Mouse (Mus musculus) heart, embryonic 14.5 days (tissue): Measurements from ENCODE around the gene Syne2. TPM values are rescaled to one million over a fixed set of nuclear protein-coding genes. Genes with fewer than 3 reads are reported as not detected.

Source experiments
- ATAC-seq: fragments of 200-750 bp; cut with Nextera tagmentation; 2 replicates; pipeline ENCODE4 v1.8.0; 2017; ENCODE audit warnings: low read depth, moderate TSS enrichment; ENCODE audit not compliant: insufficient number of reproducible peaks, insufficient read depth, low FRiP score
- H3K27ac ChIP-seq, 2 experiments: fragments of 200-500 bp in 1 of 2; fragments of 300-500 bp in 1 of 2; sonication (generic) in 1 of 2; replicated peaks in 1 of 2; 2 replicates each; pipeline ENCODE4 v1.5.1; 2012 to 2014; ENCODE audit warnings: low read depth in 2 of 2, low read length in 2 of 2, control low read depth in 1 of 2, mild to moderate bottlenecking in 1 of 2, mixed read lengths in 1 of 2; ENCODE audit not compliant: control insufficient read depth in 1 of 2, insufficient read depth in 1 of 2
- H3K27me3 ChIP-seq: fragments of 300-500 bp; sonication (generic); 2 replicates; pipeline ENCODE4 v1.6.1; 2014; ENCODE audit warnings: mild to moderate bottlenecking, low read length, control low read depth; ENCODE audit not compliant: control insufficient read depth, insufficient read depth
- H3K36me3 ChIP-seq: fragments of 300-500 bp; sonication (generic); 2 replicates; pipeline ENCODE4 v1.6.1; 2014; ENCODE audit warnings: mild to moderate bottlenecking, control low read depth, low read length, mixed read lengths; ENCODE audit not compliant: control insufficient read depth, insufficient read depth
- H3K4me1 ChIP-seq, 2 experiments: fragments of 200-500 bp in 1 of 2; fragments of 300-500 bp in 1 of 2; sonication (generic) in 1 of 2; 2 replicates each; pipeline ENCODE4 v1.6.1; 2012 to 2014; ENCODE audit warnings: low read length in 2 of 2, control low read depth in 1 of 2, mixed read lengths in 1 of 2; ENCODE audit not compliant: control insufficient read depth in 2 of 2, insufficient read depth in 2 of 2
- H3K4me2 ChIP-seq: fragments of 300-500 bp; sonication (generic); 2 replicates; pipeline ENCODE4 v1.6.1; 2014; ENCODE audit warnings: mild to moderate bottlenecking, low read length
- H3K4me3 ChIP-seq, 2 experiments: fragments of 200-500 bp in 1 of 2; fragments of 300-500 bp in 1 of 2; sonication (generic) in 1 of 2; 2 replicates each; pipeline ENCODE4 v1.5.1; 2012 to 2014; ENCODE audit warnings: low read length in 2 of 2, mild to moderate bottlenecking in 2 of 2, control low read depth in 1 of 2, low read depth in 1 of 2, moderate library complexity in 1 of 2; ENCODE audit not compliant: control insufficient read depth in 1 of 2, insufficient read depth in 1 of 2
- H3K9ac ChIP-seq: fragments of 300-500 bp; sonication (generic); 2 replicates; pipeline ENCODE4 v1.6.1; 2014; ENCODE audit warnings: mild to moderate bottlenecking, low read length
- H3K9me3 ChIP-seq: fragments of 300-500 bp; sonication (generic); 2 replicates; pipeline ENCODE4 v1.6.1; 2016; ENCODE audit warnings: low read length, control low read depth; ENCODE audit not compliant: control insufficient read depth
- WGBS: fragments of 180-500 bp; shearing (Covaris S2); extraction: QIAGEN DNeasy Blood & Tissue Kit; methylation state at CpG from one replicate; pipeline ENCODE4 v1.1.7; 2014; 5-methylcytosine and 5-hydroxymethylcytosine counted together
- polyA plus RNA-seq: library from polyadenylated mRNA; unstranded; fragments of >200 nt; fragmentation: Nextera tagmentation; extraction: Ambion mirVana; gene quantifications from 2 replicates; pipeline ENCODE4 v1.2.1, GENCODE M21; 2014

Syne2 gene
- polyA plus RNA-seq, 1 experiment from 2014 or later: 55.9 TPM

GRCm38 (mm10) chr12:76116577-76116976 is 298.6 kb downstream of the Syne2 start:
- H3K4me1 ChIP-seq: peaks cover 6 to 11% of the 10 kb centered on the region in 2 experiments
- H3K4me3 ChIP-seq: no peak overlapping the region
- peak overlapping the region; percentile 88 to 89; a peak in 3 of 4 replicates for H3K27ac ChIP-seq
- ATAC-seq: no peak
- H3K9me3 ChIP-seq: no peaks in the 10 kb centered on the region
- no peak overlapping the region for H3K4me2 ChIP-seq
- 63% methylated on average over 4 of the region's 4 CpGs for WGBS
- H3K9ac ChIP-seq: no peak overlapping the region
- no peaks in the 10 kb centered on the region for H3K27me3 ChIP-seq
- peaks cover under 1% of the 10 kb centered on the region; the same call in 1 of the 2 replicates for H3K36me3 ChIP-seq

- no peak overlapping the region for H3K4me3 ChIP-seq
- WGBS: 21% methylated on average over 4 of the region's 4 CpGs
- no peak overlapping the region for H3K4me2 ChIP-seq
- no peak overlapping the region for H3K9ac ChIP-seq
- no peaks in the 10 kb centered on the region for H3K36me3 ChIP-seq
- peak overlapping the region; percentile 88 to 89 for H3K27ac ChIP-seq
- H3K27me3 ChIP-seq: no peaks in the 10 kb centered on the region
- H3K4me1 ChIP-seq: peaks cover 6 to 11% of the 10 kb centered on the region in 2 experiments
- ATAC-seq: peak; percentile 74; the same call in 1 of the 2 replicates
- H3K9me3 ChIP-seq: no peaks in the 10 kb centered on the region
Measured at GRCm38 (mm10) chr12:76117632-76118153, 299.8 kb downstream of the Syne2 start.

GRCm38 (mm10) chr12:76123223-76123622 is 305.3 kb downstream of the Syne2 start:
- H3K4me2 ChIP-seq: no peak overlapping the region
- H3K27ac ChIP-seq: no peak overlapping the region
- H3K4me1 ChIP-seq: peaks cover under 1 to 4% of the 10 kb centered on the region in 2 experiments; a peak in 3 of 4 replicates
- no peaks in the 10 kb centered on the region for H3K27me3 ChIP-seq
- no peak for ATAC-seq
- H3K9me3 ChIP-seq: no peaks in the 10 kb centered on the region
- WGBS: 86% methylated on average over 6 of the region's 6 CpGs
- no peaks in the 10 kb centered on the region for H3K36me3 ChIP-seq
- H3K9ac ChIP-seq: no peak overlapping the region
- no peak overlapping the region for H3K4me3 ChIP-seq

- 45% methylated on average over 3 of the region's 3 CpGs for WGBS
Measured at GRCm38 (mm10) chr12:76128306-76128705, 310.4 kb downstream of the Syne2 start.

GRCm38 (mm10) chr12:76128831-76129230 is 310.9 kb downstream of the Syne2 start:
- H3K4me3 ChIP-seq: no peak overlapping the region
- H3K27me3 ChIP-seq: no peaks in the 10 kb centered on the region
- no peak overlapping the region for H3K27ac ChIP-seq
- peaks cover 3 to 7% of the 10 kb centered on the region in 2 experiments; a peak in 3 of 4 replicates for H3K4me1 ChIP-seq
- WGBS: 80% methylated on average over 10 of the region's 10 CpGs
- H3K4me2 ChIP-seq: no peak overlapping the region
- H3K36me3 ChIP-seq: no peaks in the 10 kb centered on the region
- ATAC-seq: no peak
- no peak overlapping the region for H3K9ac ChIP-seq
- no peaks in the 10 kb centered on the region for H3K9me3 ChIP-seq

More at GRCm38 (mm10) chr12:76128306-76128705, 310.4 kb downstream of the Syne2 start:
- Histone ChIP-seq H3K36me3 (no peaks in the 10 kb centered on the region), H3K4me2 (no peak overlapping the region), H3K27me3 (no peaks in the 10 kb centered on the region), H3K4me3 (no peak overlapping the region), H3K9ac (no peak overlapping the region), H3K9me3 (no peaks in the 10 kb centered on the region), H3K4me1 (peaks cover 6 to 7% of the 10 kb centered on the region in 2 experiments; a peak in 3 of 4 replicates), H3K27ac (no peak overlapping the region)
- ATAC-seq: no peak

GRCm38 (mm10) chr12:76130281-76130680 is 312.3 kb downstream of the Syne2 start:
- Histone ChIP-seq H3K4me2 (no peak overlapping the region), H3K27ac (no peak overlapping the region)
- WGBS: 27% methylated on average over 4 of the region's 4 CpGs

GRCm38 (mm10) chr12:76130891-76131290 is 313.0 kb downstream of the Syne2 start:
- ATAC-seq: no peak
- H3K4me1 ChIP-seq: peaks cover 3 to 9% of the 10 kb centered on the region in 2 experiments; a peak in 3 of 4 replicates
- no peaks in the 10 kb centered on the region for H3K9me3 ChIP-seq
- H3K36me3 ChIP-seq: no peaks in the 10 kb centered on the region
- WGBS: 86% methylated on average over 6 of the region's 6 CpGs
- no peaks in the 10 kb centered on the region for H3K27me3 ChIP-seq
- no peak overlapping the region for H3K27ac ChIP-seq
- H3K4me3 ChIP-seq: no peak overlapping the region
- H3K9ac ChIP-seq: no peak overlapping the region
- no peak overlapping the region for H3K4me2 ChIP-seq

More at GRCm38 (mm10) chr12:76130281-76130680, 312.3 kb downstream of the Syne2 start:
- Histone ChIP-seq H3K9ac (no peak overlapping the region), H3K9me3 (no peaks in the 10 kb centered on the region), H3K27me3 (no peaks in the 10 kb centered on the region), H3K4me3 (no peak overlapping the region), H3K4me1 (peaks cover 3 to 7% of the 10 kb centered on the region in 2 experiments; a peak in 3 of 4 replicates), H3K36me3 (no peaks in the 10 kb centered on the region)
- ATAC-seq: no peak

GRCm38 (mm10) chr12:76132591-76132990 is 314.7 kb downstream of the Syne2 start:
- Histone ChIP-seq H3K36me3 (no peaks in the 10 kb centered on the region), H3K4me2 (no peak overlapping the region), H3K4me3 (no peak overlapping the region), H3K4me1 (peaks cover 3 to 9% of the 10 kb centered on the region in 2 experiments; a peak in 3 of 4 replicates), H3K9ac (no peak overlapping the region), H3K9me3 (no peaks in the 10 kb centered on the region), H3K27ac (no peak overlapping the region), H3K27me3 (no peaks in the 10 kb centered on the region)
- 46% methylated on average over 4 of the region's 4 CpGs for WGBS
- no peak for ATAC-seq
